Mouse (Mus musculus) neural tube, embryonic 12.5 days (tissue): ENCODE data around the gene Npffr2. TPM values are rescaled to one million over a fixed set of nuclear protein-coding genes. Genes with fewer than 3 reads are reported as not detected.
"Not testable (repeated sequence)": the region's sequence is repeated elsewhere in the genome, so short reads cannot be mapped to it uniquely, and the experiment has no call there.

Experiments
- ATAC-seq: fragments of 200-750 bp; cut with Nextera tagmentation; 2 replicates; pipeline ENCODE4 v1.8.0; 2017; ENCODE audit warnings: low read depth, mild to moderate bottlenecking, moderate TSS enrichment, moderate library complexity; ENCODE audit not compliant: low FRiP score
- H3K27ac ChIP-seq: fragments of 300-500 bp; sonication (generic); 2 replicates; pipeline ENCODE4 v1.5.1; 2016
- H3K27me3 ChIP-seq: fragments of 300-500 bp; sonication (generic); replicated peaks from 2 replicates; pipeline ENCODE4 v1.6.1; 2016; ENCODE audit warnings: mild to moderate bottlenecking
- H3K36me3 ChIP-seq: fragments of 300-500 bp; sonication (generic); 2 replicates; pipeline ENCODE4 v1.6.1; 2016; ENCODE audit warnings: mild to moderate bottlenecking
- H3K4me1 ChIP-seq: fragments of 300-500 bp; sonication (generic); 2 replicates; pipeline ENCODE4 v1.6.1; 2016
- H3K4me2 ChIP-seq: fragments of 300-500 bp; sonication (generic); replicated peaks from 2 replicates; pipeline ENCODE4 v1.6.1; 2016; ENCODE audit warnings: mild to moderate bottlenecking
- H3K4me3 ChIP-seq: fragments of 300-500 bp; sonication (generic); 2 replicates; pipeline ENCODE4 v1.5.1; 2016
- H3K9ac ChIP-seq: fragments of 300-500 bp; sonication (generic); 2 replicates; pipeline ENCODE4 v1.6.1; 2016; ENCODE audit warnings: mild to moderate bottlenecking
- H3K9me3 ChIP-seq: fragments of 300-500 bp; sonication (generic); 2 replicates; pipeline ENCODE4 v1.6.1; 2016; ENCODE audit warnings: mild to moderate bottlenecking
- WGBS: fragments of 180-500 bp; shearing (Covaris S2); methylation state at CpG from one replicate; pipeline ENCODE4 v1.1.7; 2016; 5-methylcytosine and 5-hydroxymethylcytosine counted together
- polyA plus RNA-seq: library from polyadenylated mRNA; unstranded; fragments of >200 nt; fragmentation: Nextera tagmentation; extraction: Ambion mirVana; gene quantifications from 2 replicates; pipeline ENCODE4 v1.2.1, GENCODE M21; 2016

The Npffr2 gene
- not detected in 2 replicates for polyA plus RNA-seq

- Histone ChIP-seq H3K9me3 (no peaks in the 10 kb centered on the region), H3K27ac (no peak within 1 kb of the TSS), H3K4me1 (peaks cover 10% of the 10 kb centered on the region; the same call in 1 of the 2 replicates), H3K27me3 (peaks cover 6% of the 10 kb centered on the region; the same call in 1 of the 2 replicates), H3K4me3 (peak within 1 kb of the TSS; percentile 33), H3K4me2 (peak within 1 kb of the TSS; percentile 83), H3K36me3 (no peaks in the 10 kb centered on the region), H3K9ac (peak within 1 kb of the TSS; percentile 42; the same call in 1 of the 2 replicates)
- 5% methylated on average over 23 of the region's 23 CpGs for WGBS
- ATAC-seq: peak; percentile 90
Measured at GRCm38 (mm10) chr5:89526878-89527578, at the start of gene Npffr2. TSS of gene Npffr2 (plus strand) at chr5:89527429.

GRCm38 (mm10) chr5:89492560-89492959, 34.7 kb upstream of the Npffr2 start:
- no peak for ATAC-seq
- no peaks in the 10 kb centered on the region for H3K27me3 ChIP-seq
- H3K9ac ChIP-seq: no peak overlapping the region
- H3K4me2 ChIP-seq: no peak overlapping the region
- no peaks in the 10 kb centered on the region for H3K9me3 ChIP-seq
- H3K4me1 ChIP-seq: no peaks in the 10 kb centered on the region
- WGBS: 92% methylated on average over 1 of the region's 1 CpGs
- no peak overlapping the region for H3K27ac ChIP-seq
- no peaks in the 10 kb centered on the region for H3K36me3 ChIP-seq
- H3K4me3 ChIP-seq: no peak overlapping the region

GRCm38 (mm10) chr5:89500182-89500581, 27.0 kb upstream of the Npffr2 start:
- ATAC-seq: no peak
- Histone ChIP-seq H3K4me2 (no peak overlapping the region), H3K36me3 (no peaks in the 10 kb centered on the region), H3K4me1 (no peaks in the 10 kb centered on the region), H3K27me3 (no peaks in the 10 kb centered on the region), H3K4me3 (no peak overlapping the region), H3K9ac (no peak overlapping the region), H3K27ac (no peak overlapping the region), H3K9me3 (no peaks in the 10 kb centered on the region)
- 61% methylated on average over 6 of the region's 6 CpGs for WGBS

- H3K27me3 ChIP-seq: no peaks in the 10 kb centered on the region
- no peak overlapping the region for H3K27ac ChIP-seq
- H3K9ac ChIP-seq: no peak overlapping the region
- no peak for ATAC-seq
- no peak overlapping the region for H3K4me3 ChIP-seq
- no peaks in the 10 kb centered on the region for H3K36me3 ChIP-seq
- 74% methylated on average over 4 of the region's 4 CpGs for WGBS
- no peaks in the 10 kb centered on the region for H3K9me3 ChIP-seq
- H3K4me1 ChIP-seq: no peaks in the 10 kb centered on the region
- H3K4me2 ChIP-seq: no peak overlapping the region
Measured at GRCm38 (mm10) chr5:89518641-89519040, 8.6 kb upstream of the Npffr2 start.

- Histone ChIP-seq H3K36me3 (no peaks in the 10 kb centered on the region), H3K4me2 (peak overlapping the region; percentile 83), H3K9ac (no peak overlapping the region), H3K27me3 (peaks cover 6% of the 10 kb centered on the region; the same call in 1 of the 2 replicates), H3K27ac (no peak overlapping the region), H3K4me1 (peaks cover 10% of the 10 kb centered on the region; the same call in 1 of the 2 replicates), H3K4me3 (peak overlapping the region; percentile 33), H3K9me3 (no peaks in the 10 kb centered on the region)
- peak; percentile 74 for ATAC-seq
- 8% methylated on average over 14 of the region's 14 CpGs for WGBS
Measured at GRCm38 (mm10) chr5:89526181-89526778, 949 bp upstream of the Npffr2 start.

- Histone ChIP-seq H3K27ac (no peak overlapping the region), H3K4me2 (no peak overlapping the region), H3K9ac (no peak overlapping the region), H3K36me3 (no peaks in the 10 kb centered on the region), H3K27me3 (peaks cover 6% of the 10 kb centered on the region; the same call in 1 of the 2 replicates), H3K4me3 (no peak overlapping the region), H3K4me1 (peaks cover 10% of the 10 kb centered on the region; the same call in 1 of the 2 replicates), H3K9me3 (no peaks in the 10 kb centered on the region)
- WGBS: 28% methylated on average over 4 of the region's 4 CpGs
- ATAC-seq: no peak
Measured at GRCm38 (mm10) chr5:89528951-89529350, 1.7 kb downstream of the Npffr2 start.

GRCm38 (mm10) chr5:89529391-89529790, 2.2 kb downstream of the Npffr2 start:
- Histone ChIP-seq H3K4me2 (no peak overlapping the region), H3K27me3 (peaks cover 6% of the 10 kb centered on the region; the same call in 1 of the 2 replicates), H3K9ac (no peak overlapping the region), H3K4me1 (peaks cover 10% of the 10 kb centered on the region; the same call in 1 of the 2 replicates), H3K27ac (no peak overlapping the region), H3K9me3 (no peaks in the 10 kb centered on the region), H3K4me3 (no peak overlapping the region), H3K36me3 (no peaks in the 10 kb centered on the region)
- WGBS: 48% methylated on average over 2 of the region's 2 CpGs
- ATAC-seq: no peak

- Histone ChIP-seq H3K4me3 (no peak overlapping the region), H3K27me3 (no peaks in the 10 kb centered on the region), H3K27ac (no peak overlapping the region), H3K4me1 (no peaks in the 10 kb centered on the region), H3K36me3 (no peaks in the 10 kb centered on the region), H3K9ac (no peak overlapping the region), H3K9me3 (no peaks in the 10 kb centered on the region), H3K4me2 (no peak overlapping the region)
- ATAC-seq: no peak
- 94% methylated on average over 3 of the region's 3 CpGs for WGBS
Measured at GRCm38 (mm10) chr5:89536018-89536417, 8.8 kb downstream of the Npffr2 start.

GRCm38 (mm10) chr5:89542472-89542871, 15.2 kb downstream of the Npffr2 start:
- no peak for ATAC-seq
- Histone ChIP-seq H3K27ac (no peak overlapping the region), H3K4me1 (no peaks in the 10 kb centered on the region), H3K9me3 (no peaks in the 10 kb centered on the region), H3K4me3 (no peak overlapping the region), H3K36me3 (no peaks in the 10 kb centered on the region), H3K27me3 (no peaks in the 10 kb centered on the region), H3K4me2 (no peak overlapping the region), H3K9ac (no peak overlapping the region)
- WGBS: 85% methylated on average over 3 of the region's 3 CpGs

GRCm38 (mm10) chr5:89543476-89543875, 16.2 kb downstream of the Npffr2 start:
- Histone ChIP-seq H3K27me3 (no peaks in the 10 kb centered on the region), H3K36me3 (no peaks in the 10 kb centered on the region), H3K9me3 (no peaks in the 10 kb centered on the region), H3K4me2 (no peak overlapping the region), H3K4me3 (no peak overlapping the region), H3K4me1 (no peaks in the 10 kb centered on the region), H3K9ac (no peak overlapping the region), H3K27ac (no peak overlapping the region)
- WGBS: 42% methylated on average over 2 of the region's 2 CpGs
- peak; percentile 50; the same call in 1 of the 2 replicates for ATAC-seq

- WGBS: 33% methylated on average over 4 of the region's 4 CpGs
Measured at GRCm38 (mm10) chr5:89559118-89559517, 31.9 kb downstream of the Npffr2 start.

GRCm38 (mm10) chr5:89561381-89561780, 34.2 kb downstream of the Npffr2 start:
- ATAC-seq: no peak
- Histone ChIP-seq H3K9ac (no peak overlapping the region), H3K27ac (no peak overlapping the region), H3K36me3 (no peaks in the 10 kb centered on the region), H3K27me3 (no peaks in the 10 kb centered on the region), H3K4me2 (no peak overlapping the region), H3K9me3 (no peaks in the 10 kb centered on the region), H3K4me1 (no peaks in the 10 kb centered on the region), H3K4me3 (no peak overlapping the region)

More at GRCm38 (mm10) chr5:89559118-89559517, 31.9 kb downstream of the Npffr2 start:
- not testable (repeated sequence) for H3K4me3 ChIP-seq, H3K27ac ChIP-seq, H3K9me3 ChIP-seq, ATAC-seq, H3K27me3 ChIP-seq, H3K9ac ChIP-seq, H3K36me3 ChIP-seq, H3K4me2 ChIP-seq, H3K4me1 ChIP-seq
